Mouse (Mus musculus): ENCODE measurements around the gene Exoc5. TPM values are rescaled to one million over a fixed set of nuclear protein-coding genes. Genes with fewer than 3 reads are reported as not detected.
"Not testable (repeated sequence)": the region's sequence is repeated elsewhere in the genome, so short reads cannot be mapped to it uniquely, and the experiment has no call there.

Gene Exoc5
- 65.2 and 66.1 TPM in 2 replicates for polyA plus RNA-seq (2014; fragmentation: Nextera tagmentation; extraction: Ambion mirVana)

GRCm38 (mm10) chr14:49066274-49066823 lies at the start of gene Exoc5:
Exoc5 (minus strand) TSS chr14:49066653.
- H3K4me2 ChIP-seq = peak within 1 kb of the TSS; percentile 79
- peak within 1 kb of the TSS; percentile 93 for H3K9ac ChIP-seq
- no peaks in the 10 kb centered on the region for H3K9me3 ChIP-seq (ENCODE audit: low read depth, low read length)
- peak within 1 kb of the TSS; percentile 99 for H3K27ac ChIP-seq (ENCODE audit: low read depth)
- ATAC-seq (ENCODE audit: insufficient read depth) (peak; percentile 95), DNase-seq (peak; percentile 98)
- peaks cover 11% of the 10 kb centered on the region for H3K4me1 ChIP-seq (ENCODE audit: insufficient read depth)
- under 1% methylated on average over 52 of the region's 53 CpGs for WGBS
- H3K36me3 ChIP-seq (ENCODE audit: insufficient read depth) = no peaks in the 10 kb centered on the region
- no peaks in the 10 kb centered on the region for H3K27me3 ChIP-seq (ENCODE audit: insufficient read depth, low read length)
- TF ChIP-seq CTCF (IDR thresholded peaks at IDR 0.05; ENCODE audit: low read depth) = no peak
- H3K4me3 ChIP-seq (ENCODE audit: low read depth, low read length) = peak within 1 kb of the TSS; percentile 91

DNA sequence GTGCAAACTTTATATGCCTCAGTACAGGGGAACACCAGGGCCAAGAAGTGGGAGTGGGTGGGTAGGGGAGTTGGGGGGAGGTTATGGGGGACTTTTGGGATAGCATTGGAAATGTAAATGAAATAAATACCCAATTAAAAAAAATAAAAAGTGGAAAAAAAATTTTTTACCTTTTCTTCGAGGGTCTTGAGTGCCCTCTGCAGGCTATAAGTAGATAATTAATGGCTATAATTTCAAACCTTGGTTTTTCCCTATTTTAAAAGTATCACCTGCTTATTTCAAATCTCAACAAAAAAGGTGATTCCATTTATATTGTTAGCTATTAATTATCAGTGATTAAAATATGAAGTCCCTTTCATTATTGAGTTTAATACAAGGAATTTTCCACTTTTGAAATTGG lies 25.3 kb upstream of the Exoc5 start:
- H3K4me1 ChIP-seq (ENCODE audit: insufficient read depth); DNase-seq; H3K4me2 ChIP-seq; H3K27ac ChIP-seq (ENCODE audit: low read depth); H3K4me3 ChIP-seq (ENCODE audit: low read depth, low read length); H3K27me3 ChIP-seq (ENCODE audit: insufficient read depth, low read length); H3K9me3 ChIP-seq (ENCODE audit: low read depth, low read length); ATAC-seq (ENCODE audit: insufficient read depth); H3K36me3 ChIP-seq (ENCODE audit: insufficient read depth); H3K9ac ChIP-seq: not testable (repeated sequence)
- 51% methylated on average over 1 of the region's 1 CpGs for WGBS

DNA sequence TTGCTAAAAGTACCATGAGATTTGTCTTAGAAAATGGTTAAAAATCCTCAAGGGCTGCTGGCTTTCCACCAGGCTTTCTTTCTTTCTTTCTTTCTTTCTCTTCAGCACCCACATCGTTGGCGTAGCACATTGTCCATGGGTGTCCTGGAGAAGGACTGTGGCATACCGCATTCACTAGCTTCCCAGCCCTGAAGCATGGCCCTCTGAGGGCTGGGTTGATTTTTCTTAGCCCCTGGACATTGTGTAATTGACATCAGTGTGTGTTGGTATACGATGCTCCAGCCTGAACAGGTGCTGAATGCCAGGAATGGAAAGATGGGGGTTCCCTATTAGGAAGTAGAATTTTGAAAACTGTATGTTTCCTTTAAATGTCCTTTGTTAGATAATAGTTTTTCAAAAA lies 24.8 kb upstream of the Exoc5 start:
- peaks cover 8% of the 10 kb centered on the region; the same call in 1 of the 2 replicates for H3K36me3 ChIP-seq (ENCODE audit: insufficient read depth)
- ATAC-seq (ENCODE audit: insufficient read depth) (no peak), DNase-seq (no peak)
- TF ChIP-seq CTCF (IDR thresholded peaks at IDR 0.05; ENCODE audit: low read depth) = no peak
- 94% methylated on average over 4 of the region's 4 CpGs for WGBS
- H3K27ac ChIP-seq (ENCODE audit: low read depth) = no peak overlapping the region
- H3K9ac ChIP-seq = no peak overlapping the region
- no peaks in the 10 kb centered on the region for H3K9me3 ChIP-seq (ENCODE audit: low read depth, low read length)
- H3K4me2 ChIP-seq = no peak overlapping the region
- no peaks in the 10 kb centered on the region for H3K4me1 ChIP-seq (ENCODE audit: insufficient read depth)
- H3K27me3 ChIP-seq (ENCODE audit: insufficient read depth, low read length) = no peaks in the 10 kb centered on the region
- H3K4me3 ChIP-seq (ENCODE audit: low read depth, low read length) = no peak overlapping the region

DNA sequence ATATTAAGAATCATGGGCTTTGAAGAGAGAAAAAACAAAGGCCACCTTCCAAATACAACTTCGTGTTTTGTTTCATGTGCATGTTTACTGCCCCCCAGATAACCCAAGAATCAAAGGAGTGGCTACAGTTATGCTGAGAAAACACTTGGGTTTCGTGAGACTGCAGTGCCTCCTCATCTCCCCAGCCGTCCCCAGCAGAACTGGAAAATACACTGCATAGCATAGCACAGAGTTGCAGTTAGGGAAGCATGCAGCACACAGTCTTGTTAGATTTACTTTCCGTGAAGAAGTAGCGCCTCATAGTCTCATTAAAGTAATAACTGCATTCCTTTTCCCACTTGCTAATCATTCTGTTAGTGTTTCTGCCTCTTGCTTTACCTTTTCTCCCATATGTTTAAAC lies 23.6 kb upstream of the Exoc5 start:
- 60% methylated on average over 5 of the region's 5 CpGs for WGBS
- Histone ChIP-seq H3K4me3 (ENCODE audit: low read depth, low read length) (no peak overlapping the region), H3K9me3 (ENCODE audit: low read depth, low read length) (no peaks in the 10 kb centered on the region), H3K9ac (no peak overlapping the region), H3K27ac (ENCODE audit: low read depth) (no peak overlapping the region), H3K36me3 (ENCODE audit: insufficient read depth) (peaks cover 8% of the 10 kb centered on the region; the same call in 1 of the 2 replicates), H3K27me3 (ENCODE audit: insufficient read depth, low read length) (no peaks in the 10 kb centered on the region), H3K4me1 (ENCODE audit: insufficient read depth) (no peaks in the 10 kb centered on the region), H3K4me2 (no peak overlapping the region)
- DNase-seq (no peak), ATAC-seq (ENCODE audit: insufficient read depth) (no peak)
- TF ChIP-seq CTCF (IDR thresholded peaks at IDR 0.05; ENCODE audit: low read depth) = no peak

- no peak overlapping the region for H3K4me2 ChIP-seq
- H3K4me1 ChIP-seq (ENCODE audit: insufficient read depth) = no peaks in the 10 kb centered on the region
- H3K9me3 ChIP-seq (ENCODE audit: low read depth, low read length) = no peaks in the 10 kb centered on the region
- no peak for TF ChIP-seq CTCF (IDR thresholded peaks at IDR 0.05; ENCODE audit: low read depth)
- no peak overlapping the region for H3K4me3 ChIP-seq (ENCODE audit: low read depth, low read length)
- no peak overlapping the region for H3K9ac ChIP-seq
- no peak overlapping the region for H3K27ac ChIP-seq (ENCODE audit: low read depth)
- H3K36me3 ChIP-seq (ENCODE audit: insufficient read depth) = peaks cover 8% of the 10 kb centered on the region; the same call in 1 of the 2 replicates
- DNase-seq = no peak
- 22% methylated on average over 6 of the region's 6 CpGs for WGBS
- ATAC-seq (ENCODE audit: insufficient read depth) = no peak
- H3K27me3 ChIP-seq (ENCODE audit: insufficient read depth, low read length) = no peaks in the 10 kb centered on the region
Observed at GRCm38 (mm10) chr14:49089461-49090058, 23.1 kb upstream of the Exoc5 start.

DNA sequence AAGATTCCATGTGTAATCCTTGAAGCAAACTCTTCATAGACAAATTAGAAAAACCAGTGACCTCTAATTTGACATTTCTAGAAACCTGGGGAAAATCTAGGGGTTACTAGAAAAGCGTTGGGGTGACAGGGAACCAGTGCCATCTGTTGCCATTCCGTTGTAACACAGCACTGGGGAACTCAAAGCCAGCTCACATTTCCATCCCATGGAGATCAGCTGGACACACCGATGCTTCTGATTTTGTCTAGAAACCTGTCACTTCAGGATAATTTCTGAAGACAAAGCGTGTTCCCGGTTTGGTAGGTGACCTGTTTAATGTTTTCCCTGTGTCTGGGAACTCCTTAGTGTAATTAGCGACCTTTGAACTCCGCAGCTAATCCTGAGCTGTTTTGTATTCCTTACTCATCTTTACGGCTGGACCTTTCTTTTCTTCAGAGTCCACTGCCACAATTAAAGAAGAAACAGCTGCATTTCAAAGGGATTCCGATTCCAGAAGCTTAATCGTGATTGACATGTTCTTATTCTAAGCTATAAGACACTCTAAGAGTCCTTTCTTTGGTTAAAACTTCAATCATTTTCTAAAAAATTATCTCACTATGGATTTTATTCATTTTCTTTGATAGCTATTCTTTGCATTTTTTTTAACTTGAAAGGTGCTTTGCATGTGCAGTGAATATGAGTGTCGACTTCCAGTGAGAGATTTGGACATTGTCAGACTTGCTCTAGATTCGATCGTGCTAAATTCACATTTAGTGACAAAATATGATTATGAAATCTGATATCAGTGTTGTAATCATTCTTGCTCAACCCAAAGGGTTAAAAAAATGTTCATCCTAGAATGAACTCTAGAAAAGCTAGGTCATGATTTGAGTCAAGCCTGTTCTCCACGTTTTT lies 21.9 kb upstream of the Exoc5 start:
- no peaks in the 10 kb centered on the region for H3K4me1 ChIP-seq (ENCODE audit: insufficient read depth)
- no peak for TF ChIP-seq CTCF (IDR thresholded peaks at IDR 0.05; ENCODE audit: low read depth)
- no peaks in the 10 kb centered on the region for H3K27me3 ChIP-seq (ENCODE audit: insufficient read depth, low read length)
- H3K9me3 ChIP-seq (ENCODE audit: low read depth, low read length) = no peaks in the 10 kb centered on the region
- whole genome bisulfite sequencing = 74% methylated on average over 14 of the region's 14 CpGs
- no peak overlapping the region for H3K27ac ChIP-seq (ENCODE audit: low read depth)
- no peak for DNase-seq
- H3K36me3 ChIP-seq (ENCODE audit: insufficient read depth) = peaks cover 12% of the 10 kb centered on the region; the same call in 1 of the 2 replicates
- no peak overlapping the region for H3K9ac ChIP-seq
- no peak for ATAC-seq (ENCODE audit: insufficient read depth)
- H3K4me2 ChIP-seq = no peak overlapping the region
- no peak overlapping the region for H3K4me3 ChIP-seq (ENCODE audit: low read depth, low read length)

- ATAC-seq (ENCODE audit: insufficient read depth) = no peak
- no peak for TF ChIP-seq CTCF (IDR thresholded peaks at IDR 0.05; ENCODE audit: low read depth)
- H3K9me3 ChIP-seq (ENCODE audit: low read depth, low read length) = no peaks in the 10 kb centered on the region
- 84% methylated on average over 4 of the region's 4 CpGs for WGBS
- H3K4me3 ChIP-seq (ENCODE audit: low read depth, low read length) = no peak overlapping the region
- no peak overlapping the region for H3K9ac ChIP-seq
- no peaks in the 10 kb centered on the region for H3K27me3 ChIP-seq (ENCODE audit: insufficient read depth, low read length)
- no peak overlapping the region for H3K4me2 ChIP-seq
- H3K4me1 ChIP-seq (ENCODE audit: insufficient read depth) = no peaks in the 10 kb centered on the region
- H3K36me3 ChIP-seq (ENCODE audit: insufficient read depth) = peaks cover 17% of the 10 kb centered on the region; the same call in 1 of the 2 replicates
- no peak overlapping the region for H3K27ac ChIP-seq (ENCODE audit: low read depth)
- DNase-seq = no peak
Observed at GRCm38 (mm10) chr14:49086522-49086921, 20.1 kb upstream of the Exoc5 start.
